Mouse (Mus musculus) myocyte (in vitro differentiated cells): Measurements from ENCODE around the gene Amph. TPM values are rescaled to one million over a fixed set of nuclear protein-coding genes. Genes with fewer than 3 reads are reported as not detected.

Experiments used
- H3K27me3 ChIP-seq: one replicate; pipeline ENCODE4 v1.6.1; 2011; ENCODE audit not compliant: control insufficient read depth, insufficient read depth, insufficient read length
- H3K36me3 ChIP-seq: one replicate; pipeline ENCODE4 v1.6.1; 2011; ENCODE audit not compliant: control insufficient read depth, insufficient read depth
- H3K4me2 ChIP-seq: one replicate; pipeline ENCODE4 v1.6.1; 2011; ENCODE audit warnings: low read depth, control low read depth
- H3K4me3 ChIP-seq: one replicate; pipeline ENCODE4 v1.5.1; 2011; ENCODE audit warnings: mild to moderate bottlenecking, control low read depth, moderate library complexity
- H3K79me2 ChIP-seq: one replicate; pipeline ENCODE4 v1.6.1; 2011; ENCODE audit not compliant: control insufficient read depth, insufficient read depth
- H3ac ChIP-seq: one replicate; pipeline ENCODE4 v1.6.1; 2011; ENCODE audit not compliant: control insufficient read depth, insufficient read length
- CEBPB ChIP-seq: IDR thresholded peaks from 2 replicates; pipeline ENCODE4 v1.6.1; 2011; ENCODE audit warnings: mild to moderate bottlenecking, moderate library complexity; ENCODE audit not compliant: poor library complexity, insufficient read depth, severe bottlenecking
- E2F4 ChIP-seq: IDR thresholded peaks from one replicate; pipeline ENCODE4 v1.6.1; 2011; ENCODE audit warnings: mild to moderate bottlenecking, control low read depth, moderate library complexity; ENCODE audit not compliant: insufficient read depth
- MAX ChIP-seq: IDR thresholded peaks from one replicate; pipeline ENCODE4 v1.6.1; 2011; ENCODE audit warnings: low read depth, mild to moderate bottlenecking, control low read depth
- MYOD1 ChIP-seq, 3 experiments: IDR thresholded peaks; one replicate each; pipeline ENCODE4 v1.6.1; 2011; ENCODE audit warnings: control low read depth in 2 of 3, low read depth in 2 of 3, mild to moderate bottlenecking in 2 of 3, moderate library complexity in 1 of 3; ENCODE audit not compliant: insufficient read length in 2 of 3, control insufficient read depth in 1 of 3
- MYOG ChIP-seq, 3 experiments: IDR thresholded peaks; one replicate each; pipeline ENCODE4 v1.6.1; 2011; ENCODE audit warnings: control low read depth in 2 of 3, low read depth in 2 of 3, mild to moderate bottlenecking in 2 of 3; ENCODE audit not compliant: insufficient read length in 2 of 3, control insufficient read depth in 1 of 3, insufficient read depth in 1 of 3
- POLR2A ChIP-seq: IDR thresholded peaks from one replicate; pipeline ENCODE4 v1.6.1; 2011; ENCODE audit warnings: low read depth, mild to moderate bottlenecking, control low read depth, moderate library complexity; ENCODE audit not compliant: insufficient read length
- POLR2AphosphoS2 ChIP-seq: IDR thresholded peaks from one replicate; pipeline ENCODE4 v1.6.1; 2011; ENCODE audit warnings: low read depth, control low read depth; ENCODE audit not compliant: insufficient read length
- REST ChIP-seq: IDR thresholded peaks from one replicate; pipeline ENCODE4 v1.6.1; 2011; ENCODE audit warnings: mild to moderate bottlenecking, control low read depth, moderate library complexity; ENCODE audit not compliant: insufficient read depth, insufficient read length
- SRF ChIP-seq: IDR thresholded peaks from one replicate; pipeline ENCODE4 v1.6.1; 2011; ENCODE audit warnings: low read depth; ENCODE audit not compliant: control insufficient read depth, insufficient read length
- TCF12 ChIP-seq: IDR thresholded peaks from one replicate; pipeline ENCODE4 v1.6.1; 2011; ENCODE audit warnings: mild to moderate bottlenecking, control low read depth; ENCODE audit not compliant: poor library complexity, insufficient read depth, severe bottlenecking
- TCF3 ChIP-seq: IDR thresholded peaks from one replicate; pipeline ENCODE4 v1.6.1; 2011; ENCODE audit warnings: low read depth, control low read depth; ENCODE audit not compliant: insufficient read length
- USF1 ChIP-seq: IDR thresholded peaks from one replicate; pipeline ENCODE4 v1.6.1; 2011; ENCODE audit warnings: low read depth, mild to moderate bottlenecking, control low read depth, moderate library complexity
- polyA plus RNA-seq: library from polyadenylated mRNA; unstranded; fragments of >200 nt; fragmentation: generic; extraction: Trizol; gene quantifications from one replicate; pipeline ENCODE4 v1.2.1, GENCODE M21; 2012; ENCODE audit warnings: missing spikeins

Gene Amph
- polyA plus RNA-seq, 1 experiment = not detected

- Histone ChIP-seq H3K27me3 (no peaks in the 10 kb centered on the region), H3K79me2 (no peaks in the 10 kb centered on the region), H3K36me3 (no peaks in the 10 kb centered on the region), H3K4me2 (no peak overlapping the region), H3ac (no peak overlapping the region), H3K4me3 (no peak overlapping the region)
- TF ChIP-seq TCF12 = no peak
- TF ChIP-seq MAX = no peak
- no peak for TF ChIP-seq CEBPB
- TF ChIP-seq TCF3 = no peak
Observed at GRCm38 (mm10) chr13:19031916-19032688, 84.1 kb downstream of the Amph start.

- Histone ChIP-seq H3K27me3 (no peaks in the 10 kb centered on the region), H3K36me3 (no peaks in the 10 kb centered on the region), H3K4me3 (no peak overlapping the region), H3K79me2 (no peaks in the 10 kb centered on the region), H3ac (no peak overlapping the region), H3K4me2 (no peak overlapping the region)
- TF ChIP-seq CEBPB = no peak
- TF ChIP-seq REST = no peak
- no peak for TF ChIP-seq POLR2AphosphoS2
- TF ChIP-seq TCF3 = no peak
- no peak for TF ChIP-seq E2F4
- no peak for TF ChIP-seq SRF
- TF ChIP-seq USF1 = no peak
- TF ChIP-seq MYOD1 (IDR thresholded peaks at IDR 0.05; ENCODE audit: control insufficient read depth in 1 of 3, insufficient read length in 2 of 3, low read depth in 2 of 3) = no peak
- no peak for TF ChIP-seq MYOG (IDR thresholded peaks at IDR 0.05; ENCODE audit: control insufficient read depth in 1 of 3, insufficient read depth in 1 of 3, insufficient read length in 2 of 3, low read depth in 2 of 3)
- no peak for TF ChIP-seq POLR2A
- TF ChIP-seq MAX = no peak
- TF ChIP-seq TCF12 = no peak
Observed at GRCm38 (mm10) chr13:19052090-19052489, 104.1 kb downstream of the Amph start.

GRCm38 (mm10) chr13:19054504-19054903, 106.5 kb downstream of the Amph start:
- no peaks in the 10 kb centered on the region for H3K36me3 ChIP-seq
- no peaks in the 10 kb centered on the region for H3K27me3 ChIP-seq
- no peak overlapping the region for H3ac ChIP-seq
- no peak overlapping the region for H3K4me2 ChIP-seq
- no peak overlapping the region for H3K4me3 ChIP-seq
- TF ChIP-seq TCF3 (no peak), REST (no peak), MAX (no peak), TCF12 (no peak), MYOD1 (IDR thresholded peaks at IDR 0.05; ENCODE audit: control insufficient read depth in 1 of 3, insufficient read length in 2 of 3, low read depth in 2 of 3) (no peak), USF1 (no peak), CEBPB (no peak), E2F4 (no peak), POLR2AphosphoS2 (no peak), SRF (no peak), POLR2A (no peak), MYOG (IDR thresholded peaks at IDR 0.05; ENCODE audit: control insufficient read depth in 1 of 3, insufficient read depth in 1 of 3, insufficient read length in 2 of 3, low read depth in 2 of 3) (no peak)
- no peaks in the 10 kb centered on the region for H3K79me2 ChIP-seq

- Histone ChIP-seq H3K27me3 (no peaks in the 10 kb centered on the region), H3K36me3 (no peaks in the 10 kb centered on the region), H3ac (no peak overlapping the region), H3K4me2 (no peak overlapping the region), H3K4me3 (no peak overlapping the region), H3K79me2 (no peaks in the 10 kb centered on the region)
- TF ChIP-seq MYOG (IDR thresholded peaks at IDR 0.05; ENCODE audit: control insufficient read depth in 1 of 3, insufficient read depth in 1 of 3, insufficient read length in 2 of 3, low read depth in 2 of 3) (no peak), E2F4 (no peak), CEBPB (no peak), POLR2AphosphoS2 (no peak), POLR2A (no peak), SRF (no peak), MAX (no peak), TCF3 (no peak), USF1 (no peak), REST (no peak), TCF12 (no peak), MYOD1 (IDR thresholded peaks at IDR 0.05; ENCODE audit: control insufficient read depth in 1 of 3, insufficient read length in 2 of 3, low read depth in 2 of 3) (no peak)
Observed at GRCm38 (mm10) chr13:19072261-19072660, 124.3 kb downstream of the Amph start.

- Histone ChIP-seq H3ac (no peak overlapping the region), H3K36me3 (no peaks in the 10 kb centered on the region), H3K4me3 (no peak overlapping the region), H3K4me2 (no peak overlapping the region), H3K27me3 (no peaks in the 10 kb centered on the region), H3K79me2 (no peaks in the 10 kb centered on the region)
- no peak for TF ChIP-seq MAX
- no peak for TF ChIP-seq E2F4
- TF ChIP-seq TCF12 = no peak
- TF ChIP-seq USF1 = no peak
- TF ChIP-seq CEBPB = no peak
- no peak for TF ChIP-seq MYOD1 (IDR thresholded peaks at IDR 0.05; ENCODE audit: control insufficient read depth in 1 of 3, insufficient read length in 2 of 3, low read depth in 2 of 3)
- no peak for TF ChIP-seq REST
- no peak for TF ChIP-seq POLR2A
- no peak for TF ChIP-seq MYOG (IDR thresholded peaks at IDR 0.05; ENCODE audit: control insufficient read depth in 1 of 3, insufficient read depth in 1 of 3, insufficient read length in 2 of 3, low read depth in 2 of 3)
- TF ChIP-seq SRF = no peak
- no peak for TF ChIP-seq POLR2AphosphoS2
Observed at GRCm38 (mm10) chr13:19077427-19077826, 129.4 kb downstream of the Amph start.
